Mouse (Mus musculus) spleen, adult 10 weeks (tissue): Measurements from ENCODE around the gene Podxl2. TPM values are rescaled to one million over a fixed set of nuclear protein-coding genes. Genes with fewer than 3 reads are reported as not detected.

ENCODE experiments used
- polyA plus RNA-seq: library from polyadenylated mRNA; stranded (reverse); fragments of 350-450 nt; fragmentation: Illumina TruSeq; extraction: RNeasy Lipid Tissue Mini Kit (QIAGEN cat#74804); gene quantifications from one replicate; pipeline ENCODE4 v1.2.3, GENCODE M21; 2015; ENCODE audit warnings: low replicate concordance; ENCODE audit not compliant: insufficient read depth

The Podxl2 gene
- polyA plus RNA-seq, result 2.0 TPM

DNA sequence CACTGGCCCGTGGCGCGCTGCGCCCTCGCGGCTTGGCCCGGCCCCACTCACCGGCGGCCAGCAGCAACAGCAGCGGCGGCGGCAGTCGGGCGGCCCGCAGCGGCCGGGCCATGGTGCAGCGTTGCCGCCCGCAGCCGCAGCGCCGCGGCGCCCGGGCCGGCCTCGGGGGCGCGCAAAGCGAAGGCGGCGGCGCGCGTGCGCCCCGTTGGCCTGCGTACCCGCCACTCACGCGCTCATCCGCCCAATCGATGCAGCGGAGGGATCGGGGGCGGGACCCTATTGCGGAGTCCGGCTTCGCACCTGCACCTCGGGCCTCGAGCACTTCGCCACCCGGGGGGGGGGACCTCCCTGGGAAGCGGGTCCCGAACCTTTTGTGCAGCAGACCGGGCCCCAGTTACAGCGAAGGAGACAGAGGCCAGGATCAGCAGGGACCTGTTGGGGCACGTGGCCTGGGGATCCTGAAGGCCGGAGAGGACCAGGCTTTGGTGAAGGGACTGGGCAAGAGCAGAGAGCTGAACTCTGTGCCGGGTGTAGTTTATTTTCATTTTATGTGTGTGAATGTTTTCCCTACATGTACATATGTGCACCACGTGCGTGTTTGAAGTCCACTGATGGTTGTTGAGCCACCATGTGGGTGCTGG lies at the start of gene Podxl2:
TSS of gene Podxl2 (minus strand) at position 177 of the 641 bp plus-strand sequence.

DNA sequence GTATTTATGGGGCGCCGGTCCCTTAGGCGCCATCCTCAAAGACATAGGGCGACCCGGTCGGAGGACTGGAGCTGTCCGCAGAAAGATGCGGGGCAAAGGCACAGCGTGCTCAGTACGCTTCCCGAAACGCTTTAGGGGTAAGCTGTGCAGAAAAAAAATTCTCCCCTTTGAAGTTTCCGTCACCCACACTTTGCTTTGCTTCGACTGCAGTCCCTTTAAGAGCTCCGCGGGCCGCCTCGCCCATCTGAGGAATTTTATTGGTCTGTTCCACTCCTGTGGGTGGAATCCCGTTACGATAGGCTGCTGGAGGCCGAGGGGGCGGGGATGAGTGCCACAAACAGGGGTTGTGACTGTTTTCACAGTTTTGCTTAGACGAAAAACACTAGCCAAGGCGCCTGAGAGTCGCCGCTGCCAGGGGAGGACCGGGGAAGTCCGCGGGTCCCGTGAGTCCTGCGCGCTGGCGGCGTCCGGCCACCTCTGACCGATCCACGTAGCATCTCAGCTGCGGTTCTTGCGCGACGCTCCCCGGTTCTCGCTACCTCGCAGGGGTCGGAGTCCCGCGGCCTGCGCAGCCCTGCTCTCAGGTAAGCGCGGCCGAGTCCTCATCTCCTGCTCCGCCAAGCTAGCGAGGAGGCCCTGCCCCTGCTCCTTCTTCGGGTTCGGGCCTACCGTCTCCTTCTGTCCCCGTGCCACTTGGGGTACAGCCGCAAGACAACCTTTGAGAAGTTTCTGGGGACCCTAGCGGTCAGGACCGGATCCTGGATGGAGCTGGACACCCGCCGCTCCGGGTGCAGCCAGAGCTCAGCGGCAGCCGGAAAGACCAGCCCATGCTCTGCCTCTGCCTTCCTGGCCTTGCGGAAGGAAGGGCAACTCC lies 27.3 kb upstream of the Podxl2 start, which contains the start of gene Tpra1:
TSS of gene Tpra1 (plus strand) at position 305 of the 874 bp plus-strand sequence.

DNA sequence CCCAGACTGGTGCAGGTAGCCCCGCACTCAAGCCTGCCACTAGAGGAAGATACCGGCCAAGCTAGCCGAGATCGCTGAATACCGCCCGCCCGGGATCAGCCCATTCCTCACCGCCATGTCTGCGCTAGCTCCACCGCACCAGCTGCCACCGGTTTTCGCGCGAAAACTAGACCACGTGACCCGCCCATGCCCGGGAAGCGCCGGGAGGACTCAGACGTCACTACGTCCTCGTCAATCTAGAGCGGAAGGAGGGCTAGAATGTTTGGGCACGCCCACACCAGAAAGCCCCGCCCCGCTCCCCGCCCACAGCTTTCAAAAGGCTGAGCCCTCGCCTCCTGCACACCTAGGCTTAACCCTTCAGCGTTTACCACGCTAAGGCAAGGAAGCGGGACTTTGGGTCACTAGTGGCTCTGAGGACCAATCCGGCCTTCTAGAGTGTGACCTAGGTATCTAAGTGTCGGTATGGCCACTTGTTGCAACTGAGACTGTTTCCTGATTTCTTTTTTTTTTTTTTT lies 23.7 kb upstream of the Podxl2 start, which contains the start of gene Mcm2:
TSS of gene Mcm2 (minus strand) at position 247 of the 515 bp plus-strand sequence.

DNA sequence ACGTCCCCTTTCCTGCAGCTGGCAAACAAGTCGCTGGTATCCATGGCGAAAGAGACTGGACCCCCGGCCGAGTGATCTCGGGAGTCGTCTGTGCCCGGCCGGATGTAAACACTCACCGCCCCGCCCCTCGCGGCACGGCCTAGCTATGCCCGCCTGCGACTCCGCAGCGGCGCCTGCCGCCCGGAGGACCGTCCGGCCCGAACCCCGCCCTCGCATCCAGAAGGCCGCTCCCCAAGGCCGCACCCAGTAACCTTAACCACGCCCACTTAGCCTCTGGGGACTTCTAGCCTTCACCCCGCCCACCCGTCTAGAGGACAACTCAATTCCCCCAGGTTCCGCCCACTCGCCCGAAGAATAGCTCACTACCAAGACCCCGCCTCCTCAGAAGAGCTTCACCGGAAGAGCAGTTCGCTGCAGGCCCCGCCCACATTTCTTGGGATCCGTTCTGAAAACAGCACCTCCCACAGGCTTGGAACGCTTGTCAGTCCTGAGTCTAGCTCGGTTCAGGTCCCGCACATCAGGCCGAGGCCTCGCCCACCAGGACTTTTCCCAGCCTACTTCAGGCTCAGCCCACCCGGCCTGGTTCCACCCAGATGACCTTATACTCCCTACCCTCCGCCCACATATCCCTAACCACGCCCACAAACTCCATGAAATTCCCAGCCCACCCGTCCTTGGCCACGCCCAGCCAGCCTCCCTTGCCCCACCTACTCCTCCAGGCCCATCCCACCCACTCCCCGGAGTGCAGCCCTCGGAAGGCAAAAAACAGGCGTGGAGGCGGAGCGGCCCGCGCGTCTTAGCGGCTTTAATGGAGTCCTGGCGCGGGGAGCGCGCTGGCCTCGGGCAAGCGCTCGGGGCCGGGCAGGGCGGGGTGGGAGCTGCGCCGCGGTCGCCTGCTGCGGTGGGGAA lies 32.8 kb downstream of the Podxl2 start, which contains the start of gene Abtb1:
TSS of gene Abtb1 (minus strand) at position 204 of the 909 bp plus-strand sequence.

Other genes starting within 250 kb of the Podxl2 start
- gene Kbtbd12, start 237.1 kb downstream of the Podxl2 start, polyA plus RNA-seq, result 1.9 TPM
- gene Mgll, start 150.6 kb downstream of the Podxl2 start, polyA plus RNA-seq, result 12.0 TPM
- gene Abtb1, start 33.1 kb downstream of the Podxl2 start, polyA plus RNA-seq, result 15.6 TPM
- 19.2 TPM for gene Mcm2, start 23.7 kb upstream of the Podxl2 start, polyA plus RNA-seq
- 35.0 TPM for gene Tpra1, start 27.2 kb upstream of the Podxl2 start, polyA plus RNA-seq